Mouse (Mus musculus): ENCODE data around the gene Pilrb1. TPM values are rescaled to one million over a fixed set of nuclear protein-coding genes. Genes with fewer than 3 reads are reported as not detected.

The Pilrb1 gene
- total RNA-seq, 2 experiments from 2014 or later, result not detected

DNA sequence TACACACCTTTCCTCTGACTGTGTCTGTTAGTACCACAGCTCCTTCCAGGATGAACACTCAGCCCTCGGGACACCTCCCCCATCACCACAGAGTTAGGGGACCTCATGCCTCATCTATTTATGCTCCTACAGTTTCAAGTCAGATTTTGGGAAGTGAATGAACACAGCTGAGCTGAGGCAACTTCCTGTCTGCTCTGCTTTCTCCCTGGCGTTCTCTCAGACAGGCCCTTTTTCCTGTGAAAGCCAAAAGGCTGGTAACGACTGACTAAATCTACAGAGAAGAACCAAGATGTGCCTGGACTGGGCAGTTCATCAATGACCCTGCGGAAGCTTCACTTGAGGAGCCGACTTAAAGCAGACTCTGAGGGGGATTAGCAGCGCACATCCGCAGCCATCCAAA, 27.7 kb downstream of the Pilrb1 start:
- no peak for DNase-seq (ENCODE audit: low spot score in 2 of 2)

DNA sequence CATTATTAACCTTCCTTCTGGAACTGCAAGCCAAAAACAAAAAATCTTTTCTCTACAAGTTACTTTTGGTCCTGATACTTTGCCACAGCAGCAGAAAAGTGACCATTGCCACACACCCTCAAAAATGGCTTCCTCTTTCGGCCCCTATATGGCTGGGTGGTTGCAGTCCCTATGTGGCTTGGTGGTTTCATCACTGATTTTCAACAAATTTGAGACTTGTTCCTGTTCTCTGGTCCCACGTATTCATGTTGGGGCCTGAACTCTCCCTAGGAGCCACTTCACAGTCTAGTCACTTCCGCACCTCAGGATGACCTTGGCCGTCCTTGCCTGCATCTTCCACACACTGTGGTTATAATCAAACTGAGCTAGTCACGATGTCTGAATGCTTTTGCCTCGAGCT, 29.2 kb downstream of the Pilrb1 start:
- no peak for DNase-seq (ENCODE audit: low spot score in 2 of 2)

DNA sequence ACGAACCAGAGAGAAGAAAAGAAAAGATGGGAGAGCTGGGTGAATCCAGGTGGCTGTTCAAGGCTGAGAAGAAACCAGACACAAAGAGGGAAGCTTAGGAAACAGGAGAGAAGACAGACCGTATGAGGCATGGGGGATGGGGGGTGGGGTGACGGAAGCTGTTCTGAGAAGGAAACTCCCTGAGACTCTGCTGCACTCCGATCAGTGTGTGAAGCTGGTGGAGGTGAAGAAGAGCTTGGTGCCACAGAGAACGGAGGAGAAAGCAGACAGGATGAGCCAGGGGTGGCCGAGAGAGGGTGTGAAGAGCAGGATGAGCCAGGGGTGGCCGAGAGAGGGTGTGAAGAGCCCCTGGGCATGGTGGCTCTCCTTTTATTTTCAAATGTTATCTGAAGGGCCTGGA, 31.5 kb downstream of the Pilrb1 start:
- no peak for DNase-seq (ENCODE audit: low spot score in 2 of 2)

DNA sequence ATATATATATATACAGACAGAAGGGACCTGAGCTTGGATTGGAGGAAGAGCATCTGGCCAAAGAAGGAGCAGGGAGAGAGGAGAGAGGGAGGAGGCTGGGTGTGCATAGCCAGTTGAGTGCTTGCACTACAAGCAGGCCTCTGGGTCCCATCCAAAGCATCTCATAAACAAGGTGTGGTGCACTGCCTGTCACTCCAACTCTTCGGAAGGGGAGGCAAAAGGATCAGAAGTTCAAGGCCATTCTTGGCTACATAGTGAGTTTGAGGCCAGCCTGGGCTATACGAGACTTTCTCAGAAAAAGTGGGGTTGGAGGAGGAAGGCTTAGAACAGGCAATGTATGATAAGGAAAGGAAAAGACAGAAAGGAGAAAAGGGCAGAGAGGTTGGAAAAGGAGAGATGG, 31.9 kb downstream of the Pilrb1 start:
- DNase-seq (ENCODE audit: low spot score in 2 of 2), result no peak

DNA sequence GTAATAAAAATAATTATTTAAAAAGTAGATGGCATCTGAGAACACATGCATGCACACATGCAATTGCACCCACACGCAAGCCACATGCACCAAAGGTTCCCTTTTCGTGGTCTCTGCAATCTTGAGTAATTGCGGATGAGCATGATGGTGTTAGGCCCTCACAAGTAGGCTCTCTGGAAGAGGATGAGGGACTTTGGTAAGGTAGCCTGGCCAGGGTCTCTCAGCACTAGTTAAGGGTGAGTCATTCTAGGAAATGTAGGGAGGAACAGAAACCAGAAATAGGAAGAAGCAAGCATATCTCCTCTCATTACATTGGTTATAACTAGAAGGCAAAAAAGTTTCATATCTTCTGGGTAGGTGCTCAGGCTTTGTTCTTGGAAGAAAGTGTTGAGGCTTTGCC, 32.9 kb downstream of the Pilrb1 start:
- no peak for DNase-seq (ENCODE audit: low spot score in 2 of 2)

DNA sequence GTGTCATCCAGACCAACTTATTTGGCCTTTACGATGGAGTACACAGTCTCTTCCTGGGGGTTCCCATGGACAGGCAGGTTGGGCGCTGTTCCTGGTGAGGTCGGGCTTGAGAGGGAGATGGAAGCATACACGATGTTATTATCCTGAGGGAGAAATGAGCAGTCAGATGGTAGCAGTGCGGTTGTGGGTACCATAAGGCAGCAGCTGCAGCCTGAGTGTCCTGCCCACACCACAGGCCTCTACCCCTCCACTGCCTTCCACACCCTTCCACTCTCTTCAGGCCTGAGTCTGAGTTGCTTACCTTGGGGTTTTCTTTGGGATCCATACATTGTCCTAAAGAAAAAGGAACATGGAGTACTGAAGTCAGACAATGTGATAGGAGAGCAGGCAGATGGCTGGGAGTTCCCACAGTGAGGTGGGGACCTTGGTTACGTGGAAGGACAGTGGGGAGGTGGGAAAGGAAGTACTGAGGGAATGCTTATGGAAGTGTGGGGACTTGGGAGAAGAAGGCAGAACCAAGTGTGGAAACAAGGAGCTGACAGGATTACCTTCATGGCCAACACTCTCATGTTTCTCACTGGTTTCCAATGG, 34.4 kb downstream of the Pilrb1 start:
- DNase-seq (ENCODE audit: low spot score in 2 of 2), result no peak

DNA sequence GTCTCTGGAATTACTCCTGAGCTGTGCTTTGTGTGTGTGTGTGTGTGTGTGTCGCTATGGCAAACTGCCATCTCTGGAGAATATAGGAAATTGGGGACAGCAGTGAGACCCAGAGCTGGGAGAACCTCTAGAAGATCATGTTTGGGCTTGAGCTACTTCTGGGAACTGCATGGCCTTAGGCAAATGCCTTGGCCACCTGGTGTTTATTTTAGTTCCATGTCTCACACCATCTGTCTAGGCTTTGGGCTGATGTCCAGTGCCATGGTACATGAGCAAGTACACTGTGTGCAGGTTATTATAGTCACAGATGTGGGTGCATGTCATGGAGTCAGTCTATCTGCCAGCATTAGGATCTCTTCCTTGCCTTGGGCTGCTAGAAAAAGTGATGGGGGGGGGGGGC, 35.3 kb downstream of the Pilrb1 start:
- no peak for DNase-seq (ENCODE audit: low spot score in 2 of 2)

DNA sequence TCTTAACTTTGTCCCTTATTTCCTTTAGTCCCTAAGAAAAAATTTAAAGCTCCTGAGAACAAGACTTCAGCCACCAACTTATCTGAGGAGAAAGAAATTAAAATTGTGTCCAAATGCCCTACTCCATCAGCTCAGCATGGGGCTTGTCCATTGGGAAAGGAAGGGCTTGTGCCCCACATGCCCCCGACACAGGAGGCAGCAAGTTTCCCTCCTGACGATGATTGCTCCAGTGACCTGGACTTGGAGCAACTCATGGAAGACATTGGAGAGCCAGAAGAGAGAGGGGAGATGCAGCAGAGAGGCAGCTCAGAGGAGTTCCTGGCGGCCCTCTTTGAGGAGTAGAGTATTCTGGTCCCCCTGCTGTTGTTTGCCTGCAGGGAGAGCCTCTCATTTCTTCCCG, 35.8 kb downstream of the Pilrb1 start:
- DNase-seq (ENCODE audit: low spot score in 2 of 2), result no peak

DNA sequence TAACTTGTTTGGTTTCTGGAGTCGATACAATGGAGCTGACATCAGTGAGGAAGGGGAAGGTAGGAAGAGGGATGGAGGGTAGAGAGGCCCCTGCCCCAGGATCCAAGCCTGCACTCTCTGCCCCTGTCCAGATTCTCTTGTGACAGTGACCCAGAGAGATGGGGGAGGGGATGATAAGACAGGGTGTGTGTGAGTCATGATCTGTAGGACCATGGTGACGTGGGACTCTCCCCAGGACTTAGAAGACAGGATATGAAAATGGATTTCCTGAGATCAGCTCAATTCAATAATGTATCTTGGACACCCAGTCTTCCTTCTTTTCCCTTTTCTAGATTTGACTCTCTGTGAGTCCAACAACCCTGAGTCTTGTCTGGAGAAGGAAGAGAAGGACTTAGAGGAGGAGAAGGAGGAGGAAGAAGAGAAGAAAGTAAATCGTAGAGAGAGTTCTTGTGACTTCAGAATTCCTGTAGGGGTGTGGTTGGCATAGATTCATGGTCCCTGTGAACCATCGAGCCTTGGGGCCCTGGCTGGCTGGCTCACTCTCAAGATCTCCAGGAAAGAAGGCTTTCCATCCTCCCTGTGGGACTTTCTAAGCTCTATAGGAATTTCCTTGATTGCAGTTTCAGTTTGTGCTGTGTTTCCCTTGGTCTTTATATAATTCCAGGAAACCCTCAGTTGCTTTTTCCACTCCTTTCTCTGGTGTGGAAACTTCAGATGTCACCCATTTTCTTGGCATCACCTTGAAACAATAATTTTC, 40.3 kb downstream of the Pilrb1 start:
- no peak for DNase-seq (ENCODE audit: low spot score in 2 of 2)

DNA sequence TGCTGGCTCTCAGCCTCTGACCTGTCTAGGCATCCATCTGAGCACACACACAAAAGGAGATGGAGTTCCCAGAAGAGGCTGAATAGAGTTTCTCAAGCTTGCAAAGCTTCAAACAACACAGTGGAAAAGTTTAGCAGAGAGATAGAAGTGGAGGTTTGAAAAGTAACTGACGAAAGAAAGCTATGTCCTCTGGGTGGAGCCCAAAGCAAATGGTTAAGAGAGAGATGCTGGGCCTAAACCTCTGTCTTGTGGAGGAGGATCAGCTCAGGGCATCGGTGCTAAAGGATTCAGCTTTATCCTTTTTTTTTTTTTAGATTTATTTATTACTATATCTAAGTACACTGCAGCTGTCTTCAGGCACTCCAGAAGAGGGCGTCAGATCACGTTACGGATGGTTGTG, 49.6 kb downstream of the Pilrb1 start:
- no peak for DNase-seq (ENCODE audit: low spot score in 2 of 2)

DNA sequence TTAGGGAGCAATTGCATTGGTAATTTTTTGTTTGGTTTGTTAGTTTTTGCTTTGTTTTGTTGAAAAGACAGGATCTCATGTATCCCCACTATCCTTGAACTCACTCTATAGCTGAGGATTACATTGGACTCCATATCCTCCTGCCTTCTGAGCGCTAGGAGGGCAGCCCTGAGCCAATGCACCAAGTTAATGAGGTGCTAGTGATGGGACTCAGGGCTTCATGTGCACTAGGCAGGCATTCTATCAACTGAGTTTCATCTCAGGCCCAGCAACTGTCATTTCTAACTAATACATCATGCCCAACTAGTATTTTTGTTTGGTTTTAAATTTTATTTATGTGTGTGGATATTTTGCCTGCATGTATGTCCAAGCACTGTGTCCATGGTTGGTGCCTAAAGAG, 51.7 kb downstream of the Pilrb1 start:
- DNase-seq (ENCODE audit: low spot score in 2 of 2), result no peak

Other genes with a start within 250 kb of the Pilrb1 start
- 10 to 100 TPM in 1 of 2 experiments, 1 to 10 TPM in 1; 6.9 to 13.6 TPM for gene Pcolce, start 244.3 kb downstream of the Pilrb1 start, total RNA-seq (2021)
- gene Fbxo24, start 229.1 kb downstream of the Pilrb1 start, total RNA-seq (2021), result under 1 TPM; 0.17 to 0.37 TPM
- gene Lrch4, start 229.0 kb downstream of the Pilrb1 start, total RNA-seq (2021), result 10 to 100 TPM; 14.7 to 19.5 TPM
- gene Gm20605, start 228.9 kb downstream of the Pilrb1 start, total RNA-seq (2021), result 10 to 100 TPM; 11.0 to 14.7 TPM
- gene Sap25, start 216.8 kb downstream of the Pilrb1 start, total RNA-seq (2021), result 1 to 10 TPM; 6.3 to 6.6 TPM
- not detected for gene Irs3, start 212.4 kb downstream of the Pilrb1 start, total RNA-seq (2021)
- gene Agfg2, start 173.4 kb downstream of the Pilrb1 start, total RNA-seq (2021), result 10 to 100 TPM; 51.7 to 56.5 TPM
- gene Nyap1, start 116.5 kb downstream of the Pilrb1 start, total RNA-seq (2021), result 10 to 100 TPM; 73.9 to 75.0 TPM
- gene Tsc22d4, start 112.4 kb downstream of the Pilrb1 start, total RNA-seq (2021), result 100 to 1,000 TPM; 213 to 225 TPM
- 10 to 100 TPM; 24.2 to 27.3 TPM for gene Ppp1r35, start 79.3 kb downstream of the Pilrb1 start, total RNA-seq (2021)
- gene Mepce, start 70.5 kb downstream of the Pilrb1 start, total RNA-seq (2021), result 10 to 100 TPM; 33.4 to 42.0 TPM
- 1 to 10 TPM; 5.0 to 5.7 TPM for gene Zcwpw1, start 70.3 kb downstream of the Pilrb1 start, total RNA-seq (2021)
- under 1 TPM; 0.32 to 0.62 TPM for gene Pilra, start 21.8 kb downstream of the Pilrb1 start, total RNA-seq (2021)
- gene Pilrb2, start 13.7 kb upstream of the Pilrb1 start, total RNA-seq (2021), result not detected
- gene Cyp3a13, start 63.5 kb upstream of the Pilrb1 start, total RNA-seq (2021), result under 1 TPM in 1 of 2 experiments, not detected in 1; 0.29 TPM
- 10 to 100 TPM; 25.4 to 25.7 TPM for gene Gjc3, start 105.0 kb upstream of the Pilrb1 start, total RNA-seq (2021)
- not detected for gene Azgp1, start 123.4 kb upstream of the Pilrb1 start, total RNA-seq (2021)
- not detected for gene Smok3a, start 163.2 kb upstream of the Pilrb1 start, total RNA-seq (2021)
- gene Smok3b, start 163.3 kb upstream of the Pilrb1 start, total RNA-seq (2021), result not detected
- not detected for gene Smok3c, start 195.1 kb upstream of the Pilrb1 start, total RNA-seq (2021)
- gene Zkscan1, start 227.0 kb upstream of the Pilrb1 start, total RNA-seq (2021), result 10 to 100 TPM; 42.8 to 44.7 TPM

Measured in layer of hippocampus, postnatal 14 days (tissue).